Mouse (Mus musculus): ENCODE results near the gene Pole2.
"Not testable (repeated sequence)": the region's sequence is repeated elsewhere in the genome, so short reads cannot be mapped to it uniquely, and the experiment has no call there.

Pole2 gene

GRCm38 (mm10) chr12:69179371-69179770 is 48.6 kb downstream of the Pole2 start:
- in situ Hi-C loops (cut with MseI, MboI): no loop called here

DNA sequence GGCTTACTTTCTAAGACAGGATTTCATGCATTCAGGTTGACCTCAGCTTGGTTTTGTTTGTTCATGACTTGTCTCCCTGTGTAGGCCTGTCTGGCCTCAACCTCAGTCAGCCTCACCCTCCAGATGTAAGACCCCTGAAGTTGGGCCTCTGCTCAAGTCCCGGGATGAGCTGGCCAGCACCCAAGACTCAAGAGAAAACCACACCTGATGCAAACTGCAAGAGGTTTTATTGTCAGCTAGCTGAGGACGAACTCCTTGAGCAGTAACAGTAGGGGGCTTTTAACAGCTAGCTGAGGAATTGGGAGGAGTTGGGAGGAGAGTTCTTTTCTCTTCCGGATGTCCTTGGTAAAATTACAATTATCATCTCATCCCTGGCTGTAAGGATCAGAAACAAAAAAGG is 50.5 kb downstream of the Pole2 start:
- in situ Hi-C loops (cut with MseI, MboI): no loop called here

DNA sequence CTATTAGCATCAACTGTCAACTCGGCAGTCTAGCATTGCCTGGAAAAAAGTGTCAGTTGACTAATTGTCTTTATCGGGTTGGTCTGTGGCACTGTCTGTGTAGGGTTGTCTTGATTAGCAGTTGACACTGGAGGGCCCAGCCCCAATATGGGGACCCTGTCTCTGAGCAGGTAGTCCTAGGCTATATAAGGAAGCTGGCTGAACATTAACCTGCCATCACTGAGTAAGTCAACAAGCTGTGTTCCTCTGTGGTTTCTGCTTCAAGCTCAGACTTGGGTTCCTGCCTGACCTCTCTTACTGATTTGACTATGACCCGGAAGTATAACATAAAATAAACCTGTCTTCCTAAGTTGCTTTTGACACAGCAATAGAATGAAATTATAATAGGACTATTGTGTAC is 52.0 kb downstream of the Pole2 start:
- in situ Hi-C loops (cut with MseI, MboI): no loop called here

- in situ Hi-C loops (cut with MseI, MboI): no loop called here
These were observed 56.7 kb downstream of the Pole2 start for GRCm38 (mm10) chr12:69171307-69171706.

DNA sequence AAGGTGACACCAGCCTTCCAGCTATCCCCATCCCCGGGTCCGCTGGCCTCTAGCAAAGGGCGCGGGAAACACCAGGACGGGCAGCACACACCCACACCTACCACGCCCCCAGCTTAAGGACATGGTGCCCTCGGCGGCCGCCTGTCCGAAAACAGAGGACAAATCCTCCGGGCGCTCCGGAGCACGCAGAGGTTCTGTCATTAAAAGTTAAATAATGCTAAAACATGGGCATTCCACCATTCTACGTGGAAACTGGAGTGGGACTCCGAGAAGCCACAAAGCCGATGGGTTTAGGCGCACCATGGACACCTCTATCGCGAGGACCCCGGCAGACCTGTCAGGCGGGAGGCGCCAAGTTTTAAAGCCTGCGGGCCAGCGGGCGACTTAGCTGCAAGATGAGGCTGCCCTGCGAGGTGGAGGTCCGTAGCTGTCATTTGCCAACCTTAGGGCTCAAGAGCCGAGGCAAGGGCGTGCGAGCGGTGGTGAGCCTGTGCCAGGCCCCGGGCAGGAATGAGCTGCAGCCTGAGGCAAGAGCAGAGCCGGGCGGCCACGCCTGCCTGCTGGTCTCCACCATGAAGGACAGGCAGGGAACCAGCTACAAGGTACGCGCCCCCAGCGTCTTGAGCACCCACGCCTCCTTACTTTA is 59.4 kb downstream of the Pole2 start, which contains the start of gene Lrr1:
Gene Lrr1, plus strand, starts transcription at position 354 of the 646 bp plus-strand sequence.
- in situ Hi-C loops (cut with MseI, MboI): no loop called here

GRCm38 (mm10) chr12:69167656-69168460 is 60.1 kb downstream of the Pole2 start:
- in situ Hi-C loops (cut with MseI, MboI): no loop called here

GRCm38 (mm10) chr12:69166861-69167581 is 61.0 kb downstream of the Pole2 start:
- in situ Hi-C loops (cut with MseI, MboI): not testable (repeated sequence)

- in situ Hi-C loops (cut with MseI, MboI): no loop called here
These were observed 63.1 kb downstream of the Pole2 start for GRCm38 (mm10) chr12:69164904-69165303.

- in situ Hi-C loops (cut with MseI, MboI): not testable (repeated sequence)
These were observed 64.4 kb downstream of the Pole2 start for GRCm38 (mm10) chr12:69163586-69163985.

- in situ Hi-C loops (cut with MseI, MboI): not testable (repeated sequence)
These were observed 67.3 kb downstream of the Pole2 start for GRCm38 (mm10) chr12:69160677-69161076.

GRCm38 (mm10) chr12:69159578-69159940 is 68.4 kb downstream of the Pole2 start:
- in situ Hi-C loops (cut with MseI, MboI): no loop called here

GRCm38 (mm10) chr12:69158765-69159577 is 69.0 kb downstream of the Pole2 start, which contains the start of gene Rps29:
TSS of gene Rps29 (minus strand) at chr12:69159186.
- in situ Hi-C loops (cut with MseI, MboI): not testable (repeated sequence)

- in situ Hi-C loops (cut with MseI, MboI): no loop called here
These were observed 69.6 kb downstream of the Pole2 start for GRCm38 (mm10) chr12:69158366-69158764.

GRCm38 (mm10) chr12:69157107-69157506 is 70.9 kb downstream of the Pole2 start:
- in situ Hi-C loops (cut with MseI, MboI): no loop called here

DNA sequence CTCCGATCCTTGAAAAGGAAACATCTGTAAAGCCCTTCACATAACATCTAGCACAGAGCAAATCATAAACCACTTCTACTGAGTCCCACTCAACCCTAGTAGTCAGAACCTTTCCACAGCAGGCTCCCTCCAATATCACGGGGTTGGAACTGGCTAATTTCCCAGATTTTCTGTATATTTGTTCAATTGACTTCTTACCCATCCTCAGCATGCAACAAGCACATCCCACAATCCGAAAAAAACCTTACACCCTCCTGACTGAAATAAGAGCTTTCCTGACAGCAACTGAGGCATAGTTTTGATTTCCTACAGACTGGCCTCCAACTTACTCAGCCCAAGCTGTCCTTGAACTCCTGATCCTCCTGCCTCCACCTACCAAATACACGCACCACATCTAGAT is 71.6 kb downstream of the Pole2 start:
- in situ Hi-C loops (cut with MseI, MboI): no loop called here

DNA sequence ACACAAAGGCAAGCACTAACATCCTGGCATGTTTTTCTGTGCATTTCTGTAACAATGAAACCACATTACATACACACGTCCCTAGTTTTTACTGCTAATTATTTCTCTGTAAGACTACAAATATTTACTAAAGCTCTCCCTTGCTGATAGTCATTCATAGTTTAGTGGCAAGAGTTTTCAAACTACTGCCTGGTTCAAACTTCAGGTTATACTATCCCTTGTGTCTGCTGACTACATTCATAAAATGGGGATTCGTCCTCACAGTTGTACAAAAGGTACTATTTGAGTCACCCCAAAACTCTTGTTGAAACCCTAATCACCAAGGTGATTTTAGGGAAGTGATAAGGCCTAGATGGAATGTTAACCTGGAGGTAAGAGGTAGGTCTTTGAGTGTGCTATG is 72.1 kb downstream of the Pole2 start:
- in situ Hi-C loops (cut with MseI, MboI): no loop called here

Data from mouse trophoblast stem cell (cell line).